Mouse (Mus musculus) limb, embryonic 12.5 days (tissue): ENCODE data around the gene March7. TPM values are rescaled to one million over a fixed set of nuclear protein-coding genes. Genes with fewer than 3 reads are reported as not detected.

Source experiments
- ATAC-seq: fragments of 200-750 bp; cut with Nextera tagmentation; 2 replicates; pipeline ENCODE4 v1.8.0; 2017; ENCODE audit warnings: low read depth, moderate TSS enrichment; ENCODE audit not compliant: insufficient number of reproducible peaks, insufficient read depth, low FRiP score, low TSS enrichment
- H3K27ac ChIP-seq: fragments of 300-500 bp; sonication (generic); 2 replicates; pipeline ENCODE4 v1.5.1; 2016; ENCODE audit warnings: mild to moderate bottlenecking, moderate library complexity
- H3K27me3 ChIP-seq: fragments of 300-500 bp; sonication (generic); 2 replicates; pipeline ENCODE4 v1.6.1; 2016; ENCODE audit warnings: mild to moderate bottlenecking, moderate library complexity
- H3K36me3 ChIP-seq: fragments of 300-500 bp; sonication (generic); 2 replicates; pipeline ENCODE4 v1.6.1; 2016; ENCODE audit warnings: mild to moderate bottlenecking, moderate library complexity
- H3K4me1 ChIP-seq: fragments of 300-500 bp; sonication (generic); replicated peaks from 2 replicates; pipeline ENCODE4 v1.6.1; 2016
- H3K4me2 ChIP-seq: fragments of 300-500 bp; sonication (generic); 2 replicates; pipeline ENCODE4 v1.6.1; 2016; ENCODE audit warnings: mild to moderate bottlenecking, moderate library complexity
- H3K4me3 ChIP-seq: fragments of 300-500 bp; sonication (generic); replicated peaks from 2 replicates; pipeline ENCODE4 v1.5.1; 2016; ENCODE audit warnings: mild to moderate bottlenecking
- H3K9ac ChIP-seq: fragments of 300-500 bp; sonication (generic); replicated peaks from 2 replicates; pipeline ENCODE4 v1.6.1; 2016; ENCODE audit warnings: mild to moderate bottlenecking, moderate library complexity
- H3K9me3 ChIP-seq: fragments of 300-500 bp; sonication (generic); 2 replicates; pipeline ENCODE4 v1.6.1; 2016; ENCODE audit warnings: mild to moderate bottlenecking, moderate library complexity
- WGBS: fragments of 180-500 bp; shearing (Covaris S2); methylation state at CpG from one replicate; pipeline ENCODE4 v1.1.7; 2016; 5-methylcytosine and 5-hydroxymethylcytosine counted together
- polyA plus RNA-seq: library from polyadenylated mRNA; unstranded; fragments of >200 nt; fragmentation: Nextera tagmentation; extraction: Ambion mirVana; gene quantifications from 2 replicates; pipeline ENCODE4 v1.2.1, GENCODE M21; 2016

Gene March7
- polyA plus RNA-seq, 1 experiment from 2014 or later: 104 TPM

- ATAC-seq: no peak
- 67% methylated on average over 2 of the region's 2 CpGs for WGBS
- H3K36me3 ChIP-seq: no peaks in the 10 kb centered on the region
- H3K4me2 ChIP-seq: no peak overlapping the region
- H3K9ac ChIP-seq: no peak overlapping the region
- no peak overlapping the region for H3K4me3 ChIP-seq
- H3K9me3 ChIP-seq: no peaks in the 10 kb centered on the region
- H3K27ac ChIP-seq: no peak overlapping the region
- H3K4me1 ChIP-seq: no peaks in the 10 kb centered on the region
- no peaks in the 10 kb centered on the region for H3K27me3 ChIP-seq
These were observed 28.0 kb upstream of the March7 start for GRCm38 (mm10) chr2:60181696-60182095.

GRCm38 (mm10) chr2:60196841-60197240 is 12.8 kb upstream of the March7 start:
- Histone ChIP-seq H3K4me1 (0 out of 2 replicates have a peak, but pooled peaks cover 3% of the 10 kb centered on the region), H3K9me3 (no peaks in the 10 kb centered on the region), H3K9ac (no peak overlapping the region), H3K4me2 (no peak overlapping the region), H3K36me3 (no peaks in the 10 kb centered on the region), H3K27ac (no peak overlapping the region), H3K4me3 (no peak overlapping the region), H3K27me3 (no peaks in the 10 kb centered on the region)
- ATAC-seq: no peak
- 50% methylated on average over 1 of the region's 1 CpGs for WGBS

GRCm38 (mm10) chr2:60200051-60200562 is 9.6 kb upstream of the March7 start:
- WGBS: 97% methylated on average over 5 of the region's 5 CpGs

GRCm38 (mm10) chr2:60200667-60201066 is 9.0 kb upstream of the March7 start:
- ATAC-seq: no peak
- H3K36me3 ChIP-seq: peaks cover 12% of the 10 kb centered on the region; the same call in 1 of the 2 replicates
- H3K27me3 ChIP-seq: no peaks in the 10 kb centered on the region
- no peak overlapping the region for H3K4me3 ChIP-seq
- no peaks in the 10 kb centered on the region for H3K9me3 ChIP-seq
- H3K27ac ChIP-seq: no peak overlapping the region
- no peak overlapping the region for H3K9ac ChIP-seq
- 55% methylated on average over 8 of the region's 8 CpGs for WGBS
- H3K4me1 ChIP-seq: 0 out of 2 replicates have a peak, but pooled peaks cover 3% of the 10 kb centered on the region
- no peak overlapping the region for H3K4me2 ChIP-seq

More at GRCm38 (mm10) chr2:60200051-60200562, 9.6 kb upstream of the March7 start:
- Histone ChIP-seq H3K9me3 (no peaks in the 10 kb centered on the region), H3K4me1 (0 out of 2 replicates have a peak, but pooled peaks cover 3% of the 10 kb centered on the region), H3K4me3 (no peak overlapping the region), H3K4me2 (no peak overlapping the region), H3K27ac (no peak overlapping the region), H3K27me3 (no peaks in the 10 kb centered on the region), H3K36me3 (peaks cover 6% of the 10 kb centered on the region; the same call in 1 of the 2 replicates), H3K9ac (no peak overlapping the region)
- no peak for ATAC-seq

GRCm38 (mm10) chr2:60202900-60203530 is 6.7 kb upstream of the March7 start:
- ATAC-seq: no peak
- H3K4me3 ChIP-seq: no peak overlapping the region
- no peak overlapping the region for H3K4me2 ChIP-seq
- no peaks in the 10 kb centered on the region for H3K27me3 ChIP-seq
- H3K9ac ChIP-seq: no peak overlapping the region
- no peaks in the 10 kb centered on the region for H3K9me3 ChIP-seq
- peaks cover 18% of the 10 kb centered on the region; the same call in 1 of the 2 replicates for H3K36me3 ChIP-seq
- no peak overlapping the region for H3K27ac ChIP-seq
- 91% methylated on average over 8 of the region's 8 CpGs for WGBS
- peaks cover 7% of the 10 kb centered on the region for H3K4me1 ChIP-seq

- no peak overlapping the region for H3K27ac ChIP-seq
- no peaks in the 10 kb centered on the region for H3K9me3 ChIP-seq
- H3K4me1 ChIP-seq: peaks cover 11% of the 10 kb centered on the region
- no peak for ATAC-seq
- H3K4me2 ChIP-seq: no peak overlapping the region
- no peaks in the 10 kb centered on the region for H3K27me3 ChIP-seq
- peaks cover 18% of the 10 kb centered on the region; the same call in 1 of the 2 replicates for H3K36me3 ChIP-seq
- H3K9ac ChIP-seq: no peak overlapping the region
- 72% methylated on average over 4 of the region's 4 CpGs for WGBS
- no peak overlapping the region for H3K4me3 ChIP-seq
These were observed 6.0 kb upstream of the March7 start for GRCm38 (mm10) chr2:60203733-60204132.

GRCm38 (mm10) chr2:60204162-60204561 is 5.5 kb upstream of the March7 start:
- WGBS: 83% methylated on average over 6 of the region's 6 CpGs

GRCm38 (mm10) chr2:60205795-60206194 is 3.9 kb upstream of the March7 start:
- ATAC-seq: no peak
- H3K27me3 ChIP-seq: no peaks in the 10 kb centered on the region
- no peaks in the 10 kb centered on the region for H3K9me3 ChIP-seq
- H3K9ac ChIP-seq: no peak overlapping the region
- no peak overlapping the region for H3K4me2 ChIP-seq
- H3K36me3 ChIP-seq: peaks cover 18% of the 10 kb centered on the region; the same call in 1 of the 2 replicates
- H3K4me3 ChIP-seq: no peak overlapping the region
- H3K27ac ChIP-seq: no peak overlapping the region
- 73% methylated on average over 6 of the region's 6 CpGs for WGBS
- peaks cover 12% of the 10 kb centered on the region for H3K4me1 ChIP-seq

More at GRCm38 (mm10) chr2:60204162-60204561, 5.5 kb upstream of the March7 start:
- Histone ChIP-seq H3K9ac (no peak overlapping the region), H3K4me1 (peaks cover 11% of the 10 kb centered on the region), H3K4me2 (no peak overlapping the region), H3K27me3 (no peaks in the 10 kb centered on the region), H3K9me3 (no peaks in the 10 kb centered on the region), H3K4me3 (no peak overlapping the region), H3K27ac (no peak overlapping the region), H3K36me3 (peaks cover 18% of the 10 kb centered on the region; the same call in 1 of the 2 replicates)
- ATAC-seq: no peak

- Histone ChIP-seq H3K4me3 (peak overlapping the region; percentile 93), H3K9me3 (no peaks in the 10 kb centered on the region), H3K27ac (peak overlapping the region; percentile 93), H3K36me3 (peaks cover 33% of the 10 kb centered on the region; the same call in 1 of the 2 replicates), H3K27me3 (no peaks in the 10 kb centered on the region), H3K4me2 (peak overlapping the region; percentile 77), H3K9ac (peak overlapping the region; percentile 96), H3K4me1 (peaks cover 25% of the 10 kb centered on the region)
- ATAC-seq: peak; percentile 50; the same call in 1 of the 2 replicates
- WGBS: 0% methylated on average over 30 of the region's 35 CpGs
These were observed 520 bp upstream of the March7 start for GRCm38 (mm10) chr2:60209122-60209611.

GRCm38 (mm10) chr2:60210821-60211220 is 1.1 kb downstream of the March7 start:
- H3K27me3 ChIP-seq: no peaks in the 10 kb centered on the region
- ATAC-seq: no peak
- H3K27ac ChIP-seq: 0 out of 2 replicates have a peak overlapping the region, but pooled peaks have one; percentile 19
- no peaks in the 10 kb centered on the region for H3K9me3 ChIP-seq
- 24% methylated on average over 5 of the region's 5 CpGs for WGBS
- peak overlapping the region; percentile 77 for H3K4me2 ChIP-seq
- peak overlapping the region; percentile 93 for H3K4me3 ChIP-seq
- H3K36me3 ChIP-seq: peaks cover 30% of the 10 kb centered on the region
- peak overlapping the region; percentile 96 for H3K9ac ChIP-seq
- peaks cover 25% of the 10 kb centered on the region for H3K4me1 ChIP-seq

- no peaks in the 10 kb centered on the region for H3K27me3 ChIP-seq
- ATAC-seq: no peak
- H3K4me1 ChIP-seq: peaks cover 25% of the 10 kb centered on the region
- no peaks in the 10 kb centered on the region for H3K9me3 ChIP-seq
- peaks cover 36% of the 10 kb centered on the region for H3K36me3 ChIP-seq
- H3K9ac ChIP-seq: no peak overlapping the region
- H3K4me3 ChIP-seq: no peak overlapping the region
- no peak overlapping the region for H3K4me2 ChIP-seq
- H3K27ac ChIP-seq: no peak overlapping the region
These were observed 2.8 kb downstream of the March7 start for GRCm38 (mm10) chr2:60212488-60212887.
